Mouse (Mus musculus): ENCODE results near the gene Nptx2. TPM values are rescaled to one million over a fixed set of nuclear protein-coding genes. Genes with fewer than 3 reads are reported as not detected.

The Nptx2 gene
- polyA plus RNA-seq (2015; fragmentation: Nextera tagmentation; extraction: Ambion mirVana): 0.05 TPM in 1 of 2 replicates, not detected in the other

DNA sequence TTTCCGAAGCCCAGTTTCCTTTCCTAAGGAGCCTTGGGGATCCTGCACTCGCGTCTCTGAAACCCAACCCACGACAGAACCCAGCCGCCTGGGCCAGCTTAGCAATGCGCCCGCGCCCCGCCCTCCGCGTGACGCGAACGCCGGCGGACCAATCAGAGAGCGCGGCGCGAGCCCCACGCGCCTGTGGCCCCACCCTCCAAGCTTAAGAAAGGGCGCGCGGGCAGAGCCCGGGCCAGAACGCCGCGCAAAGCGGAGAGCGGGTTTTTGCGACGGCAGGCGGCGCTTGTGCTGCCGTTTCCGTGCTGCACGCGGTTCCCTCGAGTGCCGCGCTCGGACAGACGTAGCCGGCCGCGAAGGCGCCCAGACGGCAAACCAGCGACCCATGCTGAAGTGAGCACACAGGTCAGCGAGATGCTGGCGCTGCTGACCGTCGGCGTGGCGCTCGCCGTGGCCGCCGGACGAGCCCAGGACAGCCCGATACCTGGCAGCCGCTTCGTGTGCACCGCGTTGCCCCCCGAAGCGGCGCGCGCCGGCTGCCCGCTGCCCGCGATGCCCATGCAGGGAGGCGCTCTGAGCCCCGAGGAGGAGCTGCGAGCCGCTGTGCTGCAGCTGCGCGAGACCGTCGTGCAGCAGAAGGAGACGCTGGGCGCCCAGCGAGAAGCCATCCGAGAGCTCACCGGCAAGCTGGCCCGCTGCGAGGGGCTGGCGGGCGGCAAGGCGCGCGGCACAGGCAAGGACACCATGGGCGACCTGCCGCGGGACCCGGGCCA lies at the start of gene Nptx2:
TSS of gene Nptx2 (plus strand) at position 250 of the 770 bp plus-strand sequence.

Other genes with a start within 250 kb of the Nptx2 start
- gene Baiap2l1, start 187.8 kb upstream of the Nptx2 start, polyA plus RNA-seq (2015; fragmentation: Nextera tagmentation; extraction: Ambion mirVana): 1.6 TPM in 2 replicates
- 0.05 TPM in 1 of 2 replicates, not detected in the other for gene Tmem130, start 215.9 kb downstream of the Nptx2 start, polyA plus RNA-seq (2015; fragmentation: Nextera tagmentation; extraction: Ambion mirVana)
- 25.0 and 32.9 TPM in 2 replicates for gene Trrap, start 221.8 kb downstream of the Nptx2 start, polyA plus RNA-seq (2015; fragmentation: Nextera tagmentation; extraction: Ambion mirVana)